Mouse (Mus musculus) CH12.LX (cell line): ENCODE results near the gene Ptprg.

ENCODE experiments used
- CTCF ChIP-seq, 2 experiments: IDR thresholded peaks in 1 of 2; conservative IDR thresholded peaks in 1 of 2; 2 replicates each; pipeline ENCODE4 v1.5.1; 2011 to 2012; ENCODE audit warnings: low read depth in 2 of 2, low read length in 2 of 2, improper control_type of control experiment in 1 of 2, inconsistent platforms in 1 of 2, mild to moderate bottlenecking in 1 of 2, moderate library complexity in 1 of 2
- ETS1 ChIP-seq: conservative IDR thresholded peaks from 2 replicates; pipeline ENCODE4 v1.6.1; 2012; ENCODE audit warnings: low read depth, mild to moderate bottlenecking, inconsistent platforms, low read length, improper control_type of control experiment, moderate library complexity
- MAFK ChIP-seq: IDR thresholded peaks from 2 replicates; pipeline ENCODE4 v1.6.1; 2011; ENCODE audit warnings: low read length, improper control_type of control experiment; ENCODE audit not compliant: insufficient replicate concordance
- MAX ChIP-seq: IDR thresholded peaks from 2 replicates; pipeline ENCODE4 v1.6.1; 2011; ENCODE audit warnings: low read length, improper control_type of control experiment
- POLR2A ChIP-seq: IDR thresholded peaks from 2 replicates; pipeline ENCODE4 v1.6.1; 2011; ENCODE audit warnings: low read depth, mild to moderate bottlenecking, improper control_type of control experiment, low read length
- POLR2AphosphoS2 ChIP-seq: IDR thresholded peaks from 2 replicates; pipeline ENCODE4 v1.6.1; 2011; ENCODE audit warnings: low read depth, low read length, improper control_type of control experiment
- TCF12 ChIP-seq: IDR thresholded peaks from 2 replicates; pipeline ENCODE4 v1.6.1; 2014; ENCODE audit warnings: low read depth, mild to moderate bottlenecking, inconsistent platforms, low read length, improper control_type of control experiment
- ZC3H11A ChIP-seq: IDR thresholded peaks from 2 replicates; pipeline ENCODE4 v1.6.1; 2012; ENCODE audit warnings: low read depth, mild to moderate bottlenecking, inconsistent platforms, low read length, improper control_type of control experiment

- TF ChIP-seq POLR2A: no peak
- no peak for TF ChIP-seq POLR2AphosphoS2
- TF ChIP-seq CTCF (conservative IDR thresholded peaks at IDR 0.05 in 1 of 2, IDR thresholded peaks at IDR 0.05 in 1 of 2; ENCODE audit: low read depth in 2 of 2, low read length in 2 of 2): no peak
- no peak for TF ChIP-seq ETS1
- no peak for TF ChIP-seq TCF12
- no peak for TF ChIP-seq ZC3H11A
- TF ChIP-seq MAX: no peak
- TF ChIP-seq MAFK: no peak
Observed at GRCm38 (mm10) chr14:11837714-11838113, 284.4 kb downstream of the Ptprg start.
